Mouse (Mus musculus): ENCODE measurements at regions not wholly inside any gene's neighbourhood (a gene's known extent, or its start where the extent isn't known, plus 50 kb on each side); places are given as distances from the start of the nearest gene placed in this dataset.

GRCm38 (mm10) chr13:107533323-107533722 is 510.9 kb upstream of the Smim15 start:
- Histone ChIP-seq H3K27me3 (replicated peaks; ENCODE audit: low read depth, poor library complexity, severe bottlenecking) (no peaks in the 10 kb centered on the region), H3K27ac (replicated peaks) (no peak overlapping the region), H3K4me1 (no peaks in the 10 kb centered on the region), H3K4me3 (no peak overlapping the region), H3K36me3 (replicated peaks) (no peaks in the 10 kb centered on the region), H3K9me3 (no peaks in the 10 kb centered on the region)
- DNase-seq (ENCODE audit: low spot score): no peak
- 82% methylated on average over 3 of the region's 3 CpGs for WGBS

- no peaks in the 10 kb centered on the region for H3K9me3 ChIP-seq
- no peak overlapping the region for H3K4me3 ChIP-seq
- no peak overlapping the region for H3K27ac ChIP-seq (replicated peaks)
- H3K36me3 ChIP-seq (replicated peaks): no peaks in the 10 kb centered on the region
- 68% methylated on average over 10 of the region's 10 CpGs for WGBS
- no peaks in the 10 kb centered on the region for H3K27me3 ChIP-seq (replicated peaks; ENCODE audit: low read depth, poor library complexity, severe bottlenecking)
- H3K4me1 ChIP-seq: no peaks in the 10 kb centered on the region
- DNase-seq (ENCODE audit: low spot score): no peak
Measured at GRCm38 (mm10) chr13:107531528-107531927, 509.6 kb upstream of the Kif2a start.

- H3K4me1 ChIP-seq: no peaks in the 10 kb centered on the region
- no peak overlapping the region for H3K27ac ChIP-seq (replicated peaks)
- 40% methylated on average over 8 of the region's 8 CpGs for whole genome bisulfite sequencing
- no peaks in the 10 kb centered on the region for H3K36me3 ChIP-seq (replicated peaks)
- H3K9me3 ChIP-seq: no peaks in the 10 kb centered on the region
- no peak for DNase-seq (ENCODE audit: low spot score)
- H3K4me3 ChIP-seq: no peak overlapping the region
- no peaks in the 10 kb centered on the region for H3K27me3 ChIP-seq (replicated peaks; ENCODE audit: low read depth, poor library complexity, severe bottlenecking)
Measured at GRCm38 (mm10) chr13:107531026-107531425, 509.1 kb upstream of the Kif2a start.

- no peak for DNase-seq (ENCODE audit: low spot score)
- Histone ChIP-seq H3K9me3 (no peaks in the 10 kb centered on the region), H3K4me1 (no peaks in the 10 kb centered on the region), H3K27ac (replicated peaks) (no peak overlapping the region), H3K4me3 (no peak overlapping the region), H3K36me3 (replicated peaks) (no peaks in the 10 kb centered on the region), H3K27me3 (replicated peaks; ENCODE audit: low read depth, poor library complexity, severe bottlenecking) (no peaks in the 10 kb centered on the region)
- WGBS: 90% methylated on average over 1 of the region's 1 CpGs
Measured at GRCm38 (mm10) chr13:107530392-107530791, 508.5 kb upstream of the Kif2a start.

GRCm38 (mm10) chr13:107528724-107529456 is 507.0 kb upstream of the Kif2a start:
- Histone ChIP-seq H3K36me3 (replicated peaks) (no peaks in the 10 kb centered on the region), H3K27me3 (replicated peaks; ENCODE audit: low read depth, poor library complexity, severe bottlenecking) (no peaks in the 10 kb centered on the region), H3K4me1 (no peaks in the 10 kb centered on the region), H3K4me3 (no peak overlapping the region), H3K27ac (replicated peaks) (no peak overlapping the region), H3K9me3 (no peaks in the 10 kb centered on the region)
- DNase-seq (ENCODE audit: low spot score): no peak
- 79% methylated on average over 15 of the region's 15 CpGs for WGBS

- H3K4me3 ChIP-seq: no peak overlapping the region
- H3K27me3 ChIP-seq (replicated peaks; ENCODE audit: low read depth, poor library complexity, severe bottlenecking): no peaks in the 10 kb centered on the region
- no peak for DNase-seq (ENCODE audit: low spot score)
- no peaks in the 10 kb centered on the region for H3K9me3 ChIP-seq
- H3K36me3 ChIP-seq (replicated peaks): no peaks in the 10 kb centered on the region
- 88% methylated on average over 3 of the region's 3 CpGs for WGBS
- H3K4me1 ChIP-seq: no peaks in the 10 kb centered on the region
- no peak overlapping the region for H3K27ac ChIP-seq (replicated peaks)
Measured at GRCm38 (mm10) chr13:107522942-107523341, 501.0 kb upstream of the Kif2a start.

GRCm38 (mm10) chr13:107514236-107514635 is 492.3 kb upstream of the Kif2a start:
- Histone ChIP-seq H3K27me3 (replicated peaks; ENCODE audit: low read depth, poor library complexity, severe bottlenecking) (no peaks in the 10 kb centered on the region), H3K9me3 (no peaks in the 10 kb centered on the region), H3K36me3 (replicated peaks) (no peaks in the 10 kb centered on the region), H3K4me3 (no peak overlapping the region), H3K4me1 (no peaks in the 10 kb centered on the region), H3K27ac (replicated peaks) (no peak overlapping the region)
- DNase-seq (ENCODE audit: low spot score): no peak
- 90% methylated on average over 3 of the region's 3 CpGs for WGBS

- DNase-seq (ENCODE audit: low spot score): no peak
- Histone ChIP-seq H3K4me1 (no peaks in the 10 kb centered on the region), H3K27me3 (replicated peaks; ENCODE audit: low read depth, poor library complexity, severe bottlenecking) (no peaks in the 10 kb centered on the region), H3K27ac (replicated peaks) (no peak overlapping the region), H3K9me3 (no peaks in the 10 kb centered on the region), H3K36me3 (replicated peaks) (no peaks in the 10 kb centered on the region), H3K4me3 (no peak overlapping the region)
- WGBS: 59% methylated on average over 6 of the region's 6 CpGs
Measured at GRCm38 (mm10) chr13:107513274-107514146, 491.6 kb upstream of the Kif2a start.

- WGBS: 73% methylated on average over 3 of the region's 3 CpGs
- Histone ChIP-seq H3K27ac (replicated peaks) (no peak overlapping the region), H3K4me1 (peaks cover 2% of the 10 kb centered on the region; the same call in 1 of the 2 replicates), H3K36me3 (replicated peaks) (no peaks in the 10 kb centered on the region), H3K4me3 (no peak overlapping the region), H3K9me3 (no peaks in the 10 kb centered on the region), H3K27me3 (replicated peaks; ENCODE audit: low read depth, poor library complexity, severe bottlenecking) (0 out of 2 replicates have a peak, but pooled peaks cover 7% of the 10 kb centered on the region)
- DNase-seq (ENCODE audit: low spot score): no peak
Measured at GRCm38 (mm10) chr13:107507336-107507735, 485.4 kb upstream of the Kif2a start.

GRCm38 (mm10) chr13:107506832-107507231 is 484.9 kb upstream of the Kif2a start:
- no peak for DNase-seq (ENCODE audit: low spot score)
- Histone ChIP-seq H3K9me3 (no peaks in the 10 kb centered on the region), H3K4me1 (peaks cover 7% of the 10 kb centered on the region), H3K27me3 (replicated peaks; ENCODE audit: low read depth, poor library complexity, severe bottlenecking) (0 out of 2 replicates have a peak, but pooled peaks cover 8% of the 10 kb centered on the region), H3K36me3 (replicated peaks) (no peaks in the 10 kb centered on the region), H3K27ac (replicated peaks) (no peak overlapping the region), H3K4me3 (no peak overlapping the region)
- 81% methylated on average over 4 of the region's 4 CpGs for WGBS

- peaks cover 8% of the 10 kb centered on the region for H3K4me1 ChIP-seq
- H3K27me3 ChIP-seq (replicated peaks; ENCODE audit: low read depth, poor library complexity, severe bottlenecking): 0 out of 2 replicates have a peak, but pooled peaks cover 12% of the 10 kb centered on the region
- H3K4me3 ChIP-seq: no peak overlapping the region
- H3K27ac ChIP-seq (replicated peaks): no peak overlapping the region
- no peak for DNase-seq (ENCODE audit: low spot score)
- no peaks in the 10 kb centered on the region for H3K9me3 ChIP-seq
- H3K36me3 ChIP-seq (replicated peaks): no peaks in the 10 kb centered on the region
Measured at GRCm38 (mm10) chr13:107505318-107505717, 483.4 kb upstream of the Kif2a start.

- Histone ChIP-seq H3K27me3 (replicated peaks; ENCODE audit: low read depth, poor library complexity, severe bottlenecking) (0 out of 2 replicates have a peak, but pooled peaks cover 12% of the 10 kb centered on the region), H3K9me3 (no peaks in the 10 kb centered on the region), H3K4me1 (peaks cover 12% of the 10 kb centered on the region), H3K36me3 (replicated peaks) (no peaks in the 10 kb centered on the region), H3K4me3 (no peak overlapping the region), H3K27ac (replicated peaks) (no peak overlapping the region)
- WGBS: 38% methylated on average over 7 of the region's 7 CpGs
- no peak for DNase-seq (ENCODE audit: low spot score)
Measured at GRCm38 (mm10) chr13:107502261-107502660, 480.3 kb upstream of the Kif2a start.
